Mouse (Mus musculus) ES-Bruce4 (cell line): ENCODE data around the gene Cma1. TPM values are rescaled to one million over a fixed set of nuclear protein-coding genes. Genes with fewer than 3 reads are reported as not detected.

Source experiments
- H3K27ac ChIP-seq: 2 replicates; pipeline ENCODE4 v1.5.1; 2012; ENCODE audit warnings: low read length, inconsistent platforms; ENCODE audit not compliant: insufficient read depth
- H3K27me3 ChIP-seq: 2 replicates; pipeline ENCODE4 v1.6.1; 2012; ENCODE audit warnings: mild to moderate bottlenecking, low read length, inconsistent platforms; ENCODE audit not compliant: control insufficient read depth, poor library complexity, insufficient read depth, severe bottlenecking
- H3K36me3 ChIP-seq: 2 replicates; pipeline ENCODE4 v1.6.1; 2012; ENCODE audit warnings: inconsistent platforms, mild to moderate bottlenecking, low read length, moderate library complexity; ENCODE audit not compliant: control insufficient read depth, poor library complexity, insufficient read depth, severe bottlenecking
- H3K4me1 ChIP-seq: one replicate; pipeline ENCODE4 v1.8.1; 2011; ENCODE audit warnings: low read length; ENCODE audit not compliant: control insufficient read depth, insufficient read depth
- H3K4me3 ChIP-seq: 2 replicates; pipeline ENCODE4 v1.5.1; 2011; ENCODE audit warnings: low read depth, mild to moderate bottlenecking, low read length
- H3K9ac ChIP-seq: 2 replicates; pipeline ENCODE4 v1.6.1; 2012; ENCODE audit warnings: low read depth, mild to moderate bottlenecking, inconsistent platforms; ENCODE audit not compliant: poor library complexity, severe bottlenecking
- H3K9me3 ChIP-seq: replicated peaks from 2 replicates; pipeline ENCODE4 v1.6.1; 2012; ENCODE audit warnings: mild to moderate bottlenecking, low read length, inconsistent platforms; ENCODE audit not compliant: control insufficient read depth, poor library complexity, insufficient read depth, severe bottlenecking
- CTCF ChIP-seq: IDR thresholded peaks from one replicate; pipeline ENCODE4 v1.8.1; 2011; ENCODE audit warnings: low read depth, low read length
- EP300 ChIP-seq: IDR thresholded peaks from 2 replicates; pipeline ENCODE4 v1.6.1; 2011; ENCODE audit warnings: low read depth, low read length; ENCODE audit not compliant: insufficient read depth
- POLR2A ChIP-seq: IDR thresholded peaks from one replicate; pipeline ENCODE4 v1.8.1; 2011; ENCODE audit warnings: low read length; ENCODE audit not compliant: insufficient read depth
- polyA plus RNA-seq: library from polyadenylated mRNA; stranded (reverse); fragments of >200 nt; gene quantifications from 2 replicates; pipeline ENCODE4 v1.2.4, GENCODE M21; 2011; ENCODE audit warnings: low read depth; ENCODE audit not compliant: missing spikeins, insufficient read depth, insufficient read length

Gene Cma1
- polyA plus RNA-seq, 1 experiment: not detected

DNA sequence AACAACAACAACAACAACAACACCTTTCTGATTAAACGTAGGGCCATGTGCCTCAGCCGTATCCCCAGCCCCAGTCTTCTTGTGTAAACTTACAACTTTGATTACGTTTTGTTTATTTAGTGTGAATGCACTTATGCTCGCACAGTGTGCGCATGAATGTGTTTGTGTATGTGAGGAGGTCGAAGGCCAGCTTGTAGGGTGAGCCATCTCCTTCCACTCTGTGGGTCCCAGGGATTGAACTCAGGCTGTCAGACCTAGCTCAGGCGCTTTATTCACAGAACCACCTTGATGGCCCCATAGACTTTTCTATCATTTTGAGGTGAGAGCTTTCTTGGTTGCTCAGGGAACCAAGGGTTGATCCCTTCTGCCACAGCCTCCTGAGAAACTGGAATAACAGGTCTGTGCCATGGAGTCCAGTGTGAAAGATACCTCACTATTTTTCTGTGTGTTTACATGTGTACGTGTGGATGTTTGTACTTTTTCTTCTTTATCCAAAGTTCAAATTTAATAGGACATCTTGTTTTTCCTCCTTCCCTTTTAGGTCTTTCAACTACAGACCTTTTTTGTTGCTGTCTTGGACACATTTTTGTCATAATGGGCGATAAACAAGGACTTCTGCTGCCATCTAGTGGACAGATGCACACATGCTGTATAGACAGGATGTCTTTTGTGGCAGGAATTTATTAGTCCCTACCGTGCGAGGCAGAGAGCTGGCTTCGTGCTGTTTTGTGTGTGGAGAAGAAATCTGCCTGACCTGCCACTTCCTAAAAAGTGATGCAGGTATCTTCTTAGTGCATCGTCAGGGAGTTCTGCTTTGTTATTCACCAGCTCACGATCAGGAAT lies 26.0 kb downstream of the Cma1 start:
- Histone ChIP-seq H3K9ac (no peak overlapping the region), H3K36me3 (no peaks in the 10 kb centered on the region), H3K4me3 (no peak overlapping the region), H3K27me3 (no peaks in the 10 kb centered on the region), H3K4me1 (peaks cover 1% of the 10 kb centered on the region), H3K27ac (no peak overlapping the region), H3K9me3 (no peaks in the 10 kb centered on the region)
- TF ChIP-seq EP300 (no peak), POLR2A (no peak), CTCF (peak; percentile 36)

DNA sequence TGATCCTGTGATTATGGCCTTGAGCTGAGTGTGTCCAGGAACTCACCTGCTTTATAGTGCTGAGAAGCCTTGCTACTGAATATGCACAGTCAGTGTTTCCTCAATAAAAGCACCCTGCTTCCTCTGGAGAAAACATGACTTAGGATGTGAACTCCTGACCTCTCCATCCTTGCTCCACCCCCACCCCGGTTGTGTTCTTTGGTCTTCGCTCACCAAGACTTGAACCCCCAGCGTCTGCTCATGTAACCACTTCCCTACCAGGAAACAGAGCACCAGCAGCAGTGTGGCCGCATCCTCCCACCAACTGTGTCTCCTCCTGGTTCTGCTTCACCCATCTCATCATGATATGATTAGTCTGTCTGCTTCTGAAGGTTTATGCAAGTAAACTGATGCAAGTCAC lies 31.1 kb downstream of the Cma1 start:
- H3K4me1 ChIP-seq: peaks cover 2% of the 10 kb centered on the region
- no peak overlapping the region for H3K4me3 ChIP-seq
- no peaks in the 10 kb centered on the region for H3K27me3 ChIP-seq
- H3K36me3 ChIP-seq: no peaks in the 10 kb centered on the region
- no peak overlapping the region for H3K9ac ChIP-seq
- H3K9me3 ChIP-seq: no peaks in the 10 kb centered on the region
- no peak for TF ChIP-seq CTCF
- TF ChIP-seq POLR2A: no peak
- no peak for TF ChIP-seq EP300
- no peak overlapping the region for H3K27ac ChIP-seq

DNA sequence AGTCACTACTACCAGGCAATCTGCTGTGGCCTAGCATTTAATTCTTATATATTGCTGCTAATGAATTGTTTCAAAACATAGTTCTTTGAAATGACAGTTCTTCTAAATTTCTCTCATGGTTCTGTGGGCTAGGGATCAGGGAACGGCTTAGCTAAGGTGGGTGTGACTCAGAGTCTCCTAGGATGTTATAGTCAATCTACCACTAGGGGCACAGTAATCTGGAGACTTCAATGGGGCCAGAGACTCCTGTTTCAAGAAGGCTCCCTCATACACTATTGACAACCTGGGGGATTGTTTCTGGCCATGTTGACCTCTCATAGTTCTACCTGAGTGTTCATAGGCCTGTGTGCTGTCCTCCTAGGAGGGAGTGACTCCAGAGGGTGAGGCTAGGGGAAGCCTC lies 39.0 kb downstream of the Cma1 start:
- no peaks in the 10 kb centered on the region for H3K4me1 ChIP-seq

DNA sequence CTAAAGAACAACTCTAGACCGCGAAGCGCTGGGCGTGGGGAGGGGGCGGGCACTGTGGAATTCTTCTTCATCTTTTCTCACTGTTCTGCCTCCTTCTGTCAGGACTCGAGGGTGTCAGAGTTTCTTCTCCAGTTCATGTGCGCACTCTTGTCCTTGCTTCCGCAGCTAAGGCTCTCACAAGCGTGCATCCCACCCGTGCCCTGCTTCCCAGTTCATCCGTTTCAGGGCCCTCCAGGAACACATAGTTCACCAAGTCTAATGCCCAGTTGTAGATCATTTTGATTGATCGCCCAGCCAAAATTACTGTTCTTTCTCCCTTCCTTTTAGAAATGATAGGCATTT lies 44.1 kb downstream of the Cma1 start:
- H3K4me3 ChIP-seq: peak overlapping the region; percentile 45
- H3K27me3 ChIP-seq: no peaks in the 10 kb centered on the region
- H3K4me1 ChIP-seq: peaks cover 2% of the 10 kb centered on the region
- TF ChIP-seq POLR2A: no peak
- TF ChIP-seq EP300: no peak
- no peak for TF ChIP-seq CTCF
- H3K9me3 ChIP-seq: no peaks in the 10 kb centered on the region
- H3K9ac ChIP-seq: peak overlapping the region; percentile 41
- H3K36me3 ChIP-seq: peaks cover 8% of the 10 kb centered on the region; the same call in 1 of the 2 replicates
- no peak overlapping the region for H3K27ac ChIP-seq

More for the DNA sequence above, 39.0 kb downstream of the Cma1 start:
- Histone ChIP-seq H3K27me3 (no peaks in the 10 kb centered on the region), H3K27ac (no peak overlapping the region), H3K9me3 (no peaks in the 10 kb centered on the region), H3K4me3 (no peak overlapping the region), H3K36me3 (no peaks in the 10 kb centered on the region), H3K9ac (no peak overlapping the region)
- TF ChIP-seq EP300 (no peak), CTCF (no peak), POLR2A (no peak)

DNA sequence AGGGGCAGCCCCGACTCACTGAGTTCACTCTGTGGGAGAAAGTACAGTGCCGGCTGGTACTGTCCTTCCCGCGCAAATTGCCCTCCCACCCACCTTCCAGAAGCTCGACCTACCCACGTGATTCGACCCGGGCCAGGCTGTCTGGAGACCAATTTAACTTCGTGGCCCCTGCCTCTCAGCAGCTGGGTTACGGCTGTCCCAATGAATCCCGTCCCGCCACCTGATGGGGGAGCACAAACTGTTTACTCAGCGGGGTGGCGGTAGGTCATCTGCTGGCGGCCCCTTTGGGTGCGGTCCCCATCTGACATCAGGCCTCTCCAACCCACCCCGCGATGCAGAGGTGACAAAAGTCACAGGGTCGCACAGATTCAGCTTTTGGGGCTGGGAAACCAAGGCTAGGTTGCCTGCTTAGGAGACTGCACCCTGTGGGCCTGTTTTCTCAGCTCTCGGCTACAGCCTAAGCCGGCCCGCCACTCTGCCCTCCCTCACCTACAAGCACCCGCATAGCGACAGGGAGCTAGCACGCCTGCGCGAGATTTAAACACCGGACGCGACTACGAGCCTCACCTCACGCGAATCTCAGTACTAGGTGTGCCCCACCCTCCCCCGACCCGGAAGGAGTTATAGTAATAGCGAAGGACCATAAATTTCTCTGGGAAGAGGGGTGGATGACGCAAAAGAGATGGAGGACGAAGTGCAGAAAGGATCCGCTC lies 44.6 kb downstream of the Cma1 start, which contains the start of gene Sdr39u1:
Sdr39u1 (minus strand) TSS at position 593 of the 713 bp plus-strand sequence.
- Histone ChIP-seq H3K4me3 (peak within 1 kb of the TSS; percentile 45), H3K9ac (peak within 1 kb of the TSS; percentile 41), H3K27me3 (no peaks in the 10 kb centered on the region), H3K4me1 (peaks cover 2% of the 10 kb centered on the region), H3K27ac (no peak within 1 kb of the TSS), H3K36me3 (peaks cover 10% of the 10 kb centered on the region), H3K9me3 (no peaks in the 10 kb centered on the region)
- no peak for TF ChIP-seq EP300
- no peak for TF ChIP-seq CTCF
- TF ChIP-seq POLR2A: no peak

DNA sequence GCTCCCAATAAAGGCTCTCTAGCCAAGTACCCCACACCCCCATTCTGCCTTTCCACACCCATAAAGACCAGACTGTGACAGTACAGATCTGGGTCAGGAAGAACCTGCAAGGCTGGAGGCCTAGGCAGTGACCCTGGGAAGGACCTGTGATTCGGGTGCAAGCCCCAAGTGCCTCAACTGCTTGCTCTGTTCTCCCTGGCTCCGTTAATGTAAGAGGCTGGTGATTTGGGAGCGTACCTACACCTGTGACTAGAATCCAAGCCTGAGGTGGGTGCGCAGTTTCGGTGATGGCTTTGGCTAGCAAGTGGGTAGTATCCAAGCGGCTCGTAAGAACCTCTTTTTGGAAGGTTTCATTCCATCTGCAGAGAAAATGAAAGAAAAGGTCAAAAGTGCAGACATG lies 45.5 kb downstream of the Cma1 start:
- H3K27me3 ChIP-seq: no peaks in the 10 kb centered on the region
- H3K4me3 ChIP-seq: no peak overlapping the region
- no peak overlapping the region for H3K27ac ChIP-seq
- H3K9ac ChIP-seq: no peak overlapping the region
- H3K4me1 ChIP-seq: peaks cover 2% of the 10 kb centered on the region
- TF ChIP-seq EP300 (no peak), POLR2A (no peak), CTCF (no peak)
- H3K9me3 ChIP-seq: no peaks in the 10 kb centered on the region
- peaks cover 15% of the 10 kb centered on the region for H3K36me3 ChIP-seq
